Comparison of ENCODE assay signal across 25 mouse cellular contexts in genomic region chr19:46655626-46656025, GRCm38 (mm10). TPM values are rescaled to one million over a fixed set of nuclear protein-coding genes. Genes with fewer than 3 reads are reported as not detected.
DNase-seq lines count a peak whose midpoint lies in the region; ATAC-seq and TF ChIP-seq lines count a peak whose summit lies in the region.
"Had no signal": no experiment of that assay in that cellular context is flagged by ENCODE, and none has a peak within 500 bp of the region (broad histone marks: within the 10 kb centered on the region; RNA-seq: fewer than 3 reads in every experiment).

No protein-coding gene starts in this region.

- peaks cover 63% of the 10 kb centered on the region for H3K36me3 ChIP-seq in forebrain, embryonic 12.5 days (replicated peaks)
- H3K36me3 ChIP-seq in forebrain, embryonic 15.5 days: peaks cover 43% of the 10 kb centered on the region
- peaks cover 44% of the 10 kb centered on the region for H3K36me3 ChIP-seq in kidney, postnatal 0 days (ENCODE audit: insufficient read depth, low read length)
- peaks cover 8% of the 10 kb centered on the region for H3K36me3 ChIP-seq in kidney, adult 2 months (ENCODE audit: control insufficient read depth, insufficient read depth, low read length)
- peaks cover 42% of the 10 kb centered on the region; the same call in 1 of the 2 replicates for H3K36me3 ChIP-seq in lung, postnatal 0 days (ENCODE audit: insufficient read depth, low read length)
- peaks cover 17% of the 10 kb centered on the region for H3K36me3 ChIP-seq in stomach, postnatal 0 days (ENCODE audit: control insufficient read depth, insufficient read depth, low read length)

- no peak overlapping the region for H3K4me3 ChIP-seq in forebrain, embryonic 12.5 days (replicated peaks)
- H3K4me3 ChIP-seq in forebrain, embryonic 15.5 days: no peak overlapping the region
- H3K4me3 ChIP-seq in kidney, postnatal 0 days (replicated peaks; ENCODE audit: low read depth, low read length): no peak overlapping the region
- no peak overlapping the region for H3K4me3 ChIP-seq in kidney, adult 2 months (ENCODE audit: insufficient read depth, low read depth, low read length)
- H3K4me3 ChIP-seq in lung, postnatal 0 days (ENCODE audit: low read depth, low read length): no peak overlapping the region
- no peak overlapping the region for H3K4me3 ChIP-seq in stomach, postnatal 0 days (ENCODE audit: low read depth, low read length)
- H3K4me3 ChIP-seq: embryonic facial prominence, embryonic 10.5 days; erythroblast, embryonic 14.5 days; forebrain, embryonic 10.5 days; hindbrain, embryonic 10.5 days had no signal

- no peak overlapping the region for H3K9ac ChIP-seq in forebrain, embryonic 12.5 days
- H3K9ac ChIP-seq in forebrain, embryonic 15.5 days (replicated peaks): no peak overlapping the region
- no peak overlapping the region for H3K9ac ChIP-seq in kidney, postnatal 0 days (ENCODE audit: low read depth, low read length)
- no peak overlapping the region for H3K9ac ChIP-seq in lung, postnatal 0 days (replicated peaks; ENCODE audit: low read depth)
- no peak overlapping the region for H3K9ac ChIP-seq in stomach, postnatal 0 days (ENCODE audit: low read length)
- H3K9ac ChIP-seq: hindbrain, embryonic 14.5 days had no signal

- H3K27me3 ChIP-seq in forebrain, embryonic 12.5 days: no peaks in the 10 kb centered on the region
- no peaks in the 10 kb centered on the region for H3K27me3 ChIP-seq in forebrain, embryonic 15.5 days
- no peaks in the 10 kb centered on the region for H3K27me3 ChIP-seq in kidney, postnatal 0 days (ENCODE audit: insufficient read depth, low read length)
- H3K27me3 ChIP-seq in kidney, adult 2 months (replicated peaks; ENCODE audit: control insufficient read depth, insufficient read depth, low read length): no peaks in the 10 kb centered on the region
- H3K27me3 ChIP-seq in lung, postnatal 0 days (replicated peaks; ENCODE audit: insufficient read depth, low read length): no peaks in the 10 kb centered on the region
- no peaks in the 10 kb centered on the region for H3K27me3 ChIP-seq in stomach, postnatal 0 days (ENCODE audit: control insufficient read depth, insufficient read depth, low read length)
- H3K27me3 ChIP-seq: Patski had no signal

- no peak for TF ChIP-seq CTCF in kidney, postnatal 0 days (IDR thresholded peaks at IDR 0.05; ENCODE audit: low read depth)
- TF ChIP-seq CTCF in kidney, adult 2 months (conservative IDR thresholded peaks at IDR 0.05; ENCODE audit: insufficient read depth, insufficient read length, low read depth, low read length): no peak
- no peak for TF ChIP-seq CTCF in lung, postnatal 0 days (IDR thresholded peaks at IDR 0.05)
- no peak for TF ChIP-seq CTCF in stomach, postnatal 0 days (IDR thresholded peaks at IDR 0.05; ENCODE audit: low read depth)

- 0 out of 2 replicates have a peak overlapping the region, but pooled peaks have one; percentile 8 for H3K27ac ChIP-seq in forebrain, embryonic 12.5 days
- no peak overlapping the region for H3K27ac ChIP-seq in forebrain, embryonic 15.5 days (replicated peaks)
- H3K27ac ChIP-seq in kidney, postnatal 0 days: 0 out of 2 replicates have a peak overlapping the region, but pooled peaks have one; percentile 13
- no peak overlapping the region for H3K27ac ChIP-seq in kidney, adult 2 months (ENCODE audit: insufficient read depth, low read depth, low read length)
- no peak overlapping the region for H3K27ac ChIP-seq in lung, postnatal 0 days (ENCODE audit: low read length)
- no peak overlapping the region for H3K27ac ChIP-seq in stomach, postnatal 0 days (replicated peaks)
- H3K27ac ChIP-seq: embryonic facial prominence, embryonic 10.5 days; forebrain, embryonic 10.5 days; hindbrain, embryonic 14.5 days had no signal

- no peaks in the 10 kb centered on the region for H3K9me3 ChIP-seq in forebrain, embryonic 12.5 days
- no peaks in the 10 kb centered on the region for H3K9me3 ChIP-seq in forebrain, embryonic 15.5 days
- no peaks in the 10 kb centered on the region for H3K9me3 ChIP-seq in kidney, postnatal 0 days (replicated peaks; ENCODE audit: low read length)
- H3K9me3 ChIP-seq in lung, postnatal 0 days (ENCODE audit: low read length): no peaks in the 10 kb centered on the region
- no peaks in the 10 kb centered on the region for H3K9me3 ChIP-seq in stomach, postnatal 0 days (ENCODE audit: control insufficient read depth, low read length)
- H3K9me3 ChIP-seq: forebrain, embryonic 10.5 days; hindbrain, embryonic 10.5 days had no signal

- no peak for TF ChIP-seq POLR2A in kidney, adult 2 months (IDR thresholded peaks at IDR 0.05; ENCODE audit: low read depth, low read length)

- WGBS in forebrain, embryonic 12.5 days: 93% methylated on average over 10 of the region's 10 CpGs
- 93% methylated on average over 10 of the region's 10 CpGs for WGBS in forebrain, embryonic 15.5 days
- 92% methylated on average over 10 of the region's 10 CpGs for WGBS in kidney, postnatal 0 days
- 86% methylated on average over 10 of the region's 10 CpGs for WGBS in kidney, adult 2 months
- 83% methylated on average over 10 of the region's 10 CpGs for WGBS in lung, postnatal 0 days
- 89% methylated on average over 10 of the region's 10 CpGs for WGBS in stomach, postnatal 0 days

- no peak for DNase-seq in kidney, postnatal 0 days (ENCODE audit: low spot score)
- DNase-seq in kidney, adult 2 months: no peak
- DNase-seq in lung, postnatal 0 days (ENCODE audit: low spot score): no peak
- no peak for DNase-seq in lung, postnatal 36 days
- no peak for DNase-seq in stomach, postnatal 0 days (ENCODE audit: low spot score)
- no peak for DNase-seq in adrenal gland, postnatal 10 days
- DNase-seq: adrenal gland, postnatal 25 days; cerebellum, adult 2 months; cerebellum, postnatal 10 days; gastrocnemius, postnatal 14 days; heart, postnatal 14 days had no signal

- H3K4me1 ChIP-seq in forebrain, embryonic 12.5 days: no peaks in the 10 kb centered on the region
- no peaks in the 10 kb centered on the region for H3K4me1 ChIP-seq in forebrain, embryonic 15.5 days
- H3K4me1 ChIP-seq in kidney, postnatal 0 days (replicated peaks; ENCODE audit: insufficient read depth, low read length): no peaks in the 10 kb centered on the region
- no peaks in the 10 kb centered on the region for H3K4me1 ChIP-seq in kidney, adult 2 months (ENCODE audit: control insufficient read depth, insufficient read depth, low read length)
- no peaks in the 10 kb centered on the region for H3K4me1 ChIP-seq in lung, postnatal 0 days (ENCODE audit: insufficient read depth, low read depth, low read length)
- no peaks in the 10 kb centered on the region for H3K4me1 ChIP-seq in stomach, postnatal 0 days (replicated peaks; ENCODE audit: control insufficient read depth, insufficient read depth)
- H3K4me1 ChIP-seq: embryonic facial prominence, embryonic 10.5 days; forebrain, embryonic 10.5 days; hindbrain, embryonic 10.5 days had no signal

- TF ChIP-seq EP300 in lung, postnatal 0 days (IDR thresholded peaks at IDR 0.05): no peak
- no peak for TF ChIP-seq EP300 in stomach, postnatal 0 days (optimal IDR thresholded peaks at IDR 0.05)

- H3K4me2 ChIP-seq in forebrain, embryonic 12.5 days: no peak overlapping the region
- no peak overlapping the region for H3K4me2 ChIP-seq in forebrain, embryonic 15.5 days (replicated peaks)
- no peak overlapping the region for H3K4me2 ChIP-seq in kidney, postnatal 0 days (ENCODE audit: low read length)
- H3K4me2 ChIP-seq in lung, postnatal 0 days (replicated peaks; ENCODE audit: low read depth, low read length): no peak overlapping the region
- no peak overlapping the region for H3K4me2 ChIP-seq in stomach, postnatal 0 days (replicated peaks; ENCODE audit: low read depth)
- H3K4me2 ChIP-seq: hindbrain, embryonic 14.5 days had no signal

- no peak for ATAC-seq in forebrain, embryonic 12.5 days (ENCODE audit: low FRiP score)
- ATAC-seq in forebrain, embryonic 15.5 days (replicated peaks): no peak
- no peak for ATAC-seq in kidney, postnatal 0 days (replicated peaks; ENCODE audit: low FRiP score, low read depth)
- ATAC-seq in lung, postnatal 0 days: peak; percentile 58
- ATAC-seq in stomach, postnatal 0 days (ENCODE audit: low FRiP score, low TSS enrichment): peak; percentile 19; the same call in 1 of the 2 replicates
- ATAC-seq: activated CD4-positive, CD25-positive, alpha-beta regulatory T cell, adult 4 months; forebrain, embryonic 16.5 days; Patski had no signal

RNA-seq across cellular contexts. Expression of gene Cyp17a1, which starts 17.3 kb away (rescaled TPM):
- not detected in 2 replicates for polyA plus RNA-seq in forebrain, embryonic 12.5 days (2016; fragmentation: Nextera tagmentation; extraction: Ambion mirVana)
- polyA plus RNA-seq in forebrain, embryonic 15.5 days (2015; fragmentation: Nextera tagmentation; extraction: Ambion mirVana): not detected in 2 replicates
- polyA plus RNA-seq in kidney, postnatal 0 days (2015; fragmentation: Nextera tagmentation; extraction: Ambion mirVana): not detected in 2 replicates
- 0.27 and 0.29 TPM in 2 replicates for polyA plus RNA-seq in kidney, adult 2 months (2012; rRNA removed)
- 0.08 and 0.12 TPM in 2 replicates for polyA plus RNA-seq in lung, postnatal 0 days (2015; fragmentation: Nextera tagmentation; extraction: Ambion mirVana)
- polyA plus RNA-seq in stomach, postnatal 0 days (2015; fragmentation: Nextera tagmentation; extraction: Ambion mirVana): 0.12 TPM in 1 of 2 replicates, not detected in the other
- total RNA-seq in adrenal gland, postnatal 10 days (2021): 1 to 10 TPM; 1.3 to 9.6 TPM
- total RNA-seq: gastrocnemius, postnatal 14 days; granulocyte monocyte progenitor cell, adult 5-6 weeks; heart, adult 8-10 months; heart, postnatal 14 days had no signal
- polyA plus RNA-seq: activated CD4-positive, CD25-positive, alpha-beta regulatory T cell, adult 4 months; C2C12; embryonic facial prominence, embryonic 10.5 days; erythroblast, embryonic 14.5 days; forebrain, embryonic 10.5 days; frontal cortex, adult 2 months; hindbrain, embryonic 10.5 days; hindbrain, embryonic 14.5 days; Patski had no signal

RNA-seq across cellular contexts. Expression of gene Borcs7, which starts 34.1 kb away (rescaled TPM):
- polyA plus RNA-seq in forebrain, embryonic 12.5 days (2016; fragmentation: Nextera tagmentation; extraction: Ambion mirVana): 14.6 and 14.8 TPM in 2 replicates
- polyA plus RNA-seq in forebrain, embryonic 15.5 days (2015; fragmentation: Nextera tagmentation; extraction: Ambion mirVana): 13.9 and 14.4 TPM in 2 replicates
- 21.3 TPM in 2 replicates for polyA plus RNA-seq in kidney, postnatal 0 days (2015; fragmentation: Nextera tagmentation; extraction: Ambion mirVana)
- 4.8 and 6.0 TPM in 2 replicates for polyA plus RNA-seq in kidney, adult 2 months (2012; rRNA removed)
- polyA plus RNA-seq in lung, postnatal 0 days (2015; fragmentation: Nextera tagmentation; extraction: Ambion mirVana): 13.0 and 14.3 TPM in 2 replicates
- 15.6 and 17.0 TPM in 2 replicates for polyA plus RNA-seq in stomach, postnatal 0 days (2015; fragmentation: Nextera tagmentation; extraction: Ambion mirVana)
- 10 to 100 TPM; 13.2 to 13.9 TPM for total RNA-seq in adrenal gland, postnatal 10 days (2021)

RNA-seq across cellular contexts. Expression of gene As3mt, which starts 51.6 kb away (rescaled TPM):
- polyA plus RNA-seq in forebrain, embryonic 12.5 days (2016; fragmentation: Nextera tagmentation; extraction: Ambion mirVana): 17.7 and 20.8 TPM in 2 replicates
- 14.8 and 18.6 TPM in 2 replicates for polyA plus RNA-seq in forebrain, embryonic 15.5 days (2015; fragmentation: Nextera tagmentation; extraction: Ambion mirVana)
- polyA plus RNA-seq in kidney, postnatal 0 days (2015; fragmentation: Nextera tagmentation; extraction: Ambion mirVana): 59.4 and 65.0 TPM in 2 replicates
- polyA plus RNA-seq in kidney, adult 2 months (2012; rRNA removed): 28.8 and 43.7 TPM in 2 replicates
- polyA plus RNA-seq in lung, postnatal 0 days (2015; fragmentation: Nextera tagmentation; extraction: Ambion mirVana): 27.5 and 27.6 TPM in 2 replicates
- 17.0 and 17.7 TPM in 2 replicates for polyA plus RNA-seq in stomach, postnatal 0 days (2015; fragmentation: Nextera tagmentation; extraction: Ambion mirVana)
- total RNA-seq in adrenal gland, postnatal 10 days (2021): 10 to 100 TPM; 55.2 to 62.9 TPM

RNA-seq across cellular contexts. Expression of gene Wbp1l, which starts 56.7 kb away (rescaled TPM):
- polyA plus RNA-seq in forebrain, embryonic 12.5 days (2016; fragmentation: Nextera tagmentation; extraction: Ambion mirVana): 43.2 and 44.5 TPM in 2 replicates
- polyA plus RNA-seq in forebrain, embryonic 15.5 days (2015; fragmentation: Nextera tagmentation; extraction: Ambion mirVana): 39.7 and 41.7 TPM in 2 replicates
- 35.6 and 39.9 TPM in 2 replicates for polyA plus RNA-seq in kidney, postnatal 0 days (2015; fragmentation: Nextera tagmentation; extraction: Ambion mirVana)
- 60.1 and 60.3 TPM in 2 replicates for polyA plus RNA-seq in kidney, adult 2 months (2012; rRNA removed)
- polyA plus RNA-seq in lung, postnatal 0 days (2015; fragmentation: Nextera tagmentation; extraction: Ambion mirVana): 34.6 and 37.4 TPM in 2 replicates
- polyA plus RNA-seq in stomach, postnatal 0 days (2015; fragmentation: Nextera tagmentation; extraction: Ambion mirVana): 31.2 and 32.9 TPM in 2 replicates
- 100 to 1,000 TPM; 122 to 123 TPM for total RNA-seq in adrenal gland, postnatal 10 days (2021)

Comparison
In these comparisons a context has a peak if more than half of its experiments do, and no peak if none do; other contexts are left out.
1. H3K27ac ChIP-seq: peak in forebrain, embryonic 12.5 days (single experiment) and kidney, postnatal 0 days (single experiment); none in forebrain, embryonic 15.5 days (single experiment), kidney, adult 2 months (single experiment), lung, postnatal 0 days (single experiment) and stomach, postnatal 0 days (single experiment).
2. ATAC-seq: peak in lung, postnatal 0 days (single experiment) and stomach, postnatal 0 days (single experiment); none in forebrain, embryonic 12.5 days (single experiment), forebrain, embryonic 15.5 days (single experiment) and kidney, postnatal 0 days (single experiment).